Mouse (Mus musculus): Measurements from ENCODE around the gene Egfem1.

DNA sequence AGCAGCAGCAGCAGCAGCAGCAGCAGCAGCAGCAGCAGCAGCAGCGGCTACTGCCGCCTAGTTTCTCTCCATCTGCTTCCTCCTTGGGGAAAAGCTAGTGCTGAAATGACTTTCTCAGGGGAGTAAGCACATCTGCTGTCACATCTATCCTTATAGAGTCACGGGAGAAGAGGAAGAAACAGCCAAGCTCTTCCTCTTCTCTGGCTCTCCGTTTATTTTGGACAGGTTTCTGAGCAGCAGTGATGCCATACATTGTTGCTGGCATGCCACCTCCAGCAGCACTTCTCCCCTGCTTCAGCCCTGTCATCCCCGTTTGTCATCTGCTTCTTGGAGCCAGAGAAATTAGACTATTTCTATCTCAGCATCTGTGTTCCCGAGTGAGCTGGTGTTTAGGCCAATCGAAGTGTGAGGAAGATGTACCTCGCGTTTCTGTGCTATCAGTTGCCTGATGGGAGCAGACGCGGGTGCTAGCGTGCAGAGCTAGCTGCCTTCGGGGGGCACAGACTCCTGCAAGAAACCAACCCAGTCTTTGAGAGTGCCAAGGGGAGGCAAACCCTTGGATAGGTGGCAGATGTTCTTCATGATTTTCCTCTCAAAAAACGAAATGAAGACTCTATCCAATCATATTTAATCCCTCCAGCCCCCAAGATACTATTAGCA, 34.4 kb upstream of the Egfem1 start:
- TF ChIP-seq CTCF (IDR thresholded peaks at IDR 0.05; ENCODE audit: control insufficient read depth, insufficient read depth, insufficient read length) (no peak), MAX (IDR thresholded peaks at IDR 0.05) (no peak), USF1 (IDR thresholded peaks at IDR 0.05; ENCODE audit: low read depth) (no peak), CEBPB (IDR thresholded peaks at IDR 0.05; ENCODE audit: low read depth) (no peak)
